Mouse (Mus musculus) limb, embryonic 12.5 days (tissue): ENCODE results near the gene Morc3. TPM values are rescaled to one million over a fixed set of nuclear protein-coding genes. Genes with fewer than 3 reads are reported as not detected.

Source experiments
- ATAC-seq: fragments of 200-750 bp; cut with Nextera tagmentation; 2 replicates; pipeline ENCODE4 v1.8.0; 2017; ENCODE audit warnings: low read depth, moderate TSS enrichment; ENCODE audit not compliant: insufficient number of reproducible peaks, insufficient read depth, low FRiP score, low TSS enrichment
- H3K27ac ChIP-seq: fragments of 300-500 bp; sonication (generic); 2 replicates; pipeline ENCODE4 v1.5.1; 2016; ENCODE audit warnings: mild to moderate bottlenecking, moderate library complexity
- H3K27me3 ChIP-seq: fragments of 300-500 bp; sonication (generic); 2 replicates; pipeline ENCODE4 v1.6.1; 2016; ENCODE audit warnings: mild to moderate bottlenecking, moderate library complexity
- H3K36me3 ChIP-seq: fragments of 300-500 bp; sonication (generic); 2 replicates; pipeline ENCODE4 v1.6.1; 2016; ENCODE audit warnings: mild to moderate bottlenecking, moderate library complexity
- H3K4me1 ChIP-seq: fragments of 300-500 bp; sonication (generic); replicated peaks from 2 replicates; pipeline ENCODE4 v1.6.1; 2016
- H3K4me2 ChIP-seq: fragments of 300-500 bp; sonication (generic); 2 replicates; pipeline ENCODE4 v1.6.1; 2016; ENCODE audit warnings: mild to moderate bottlenecking, moderate library complexity
- H3K4me3 ChIP-seq: fragments of 300-500 bp; sonication (generic); replicated peaks from 2 replicates; pipeline ENCODE4 v1.5.1; 2016; ENCODE audit warnings: mild to moderate bottlenecking
- H3K9ac ChIP-seq: fragments of 300-500 bp; sonication (generic); replicated peaks from 2 replicates; pipeline ENCODE4 v1.6.1; 2016; ENCODE audit warnings: mild to moderate bottlenecking, moderate library complexity
- H3K9me3 ChIP-seq: fragments of 300-500 bp; sonication (generic); 2 replicates; pipeline ENCODE4 v1.6.1; 2016; ENCODE audit warnings: mild to moderate bottlenecking, moderate library complexity
- WGBS: fragments of 180-500 bp; shearing (Covaris S2); methylation state at CpG from one replicate; pipeline ENCODE4 v1.1.7; 2016; 5-methylcytosine and 5-hydroxymethylcytosine counted together
- polyA plus RNA-seq: library from polyadenylated mRNA; unstranded; fragments of >200 nt; fragmentation: Nextera tagmentation; extraction: Ambion mirVana; gene quantifications from 2 replicates; pipeline ENCODE4 v1.2.1, GENCODE M21; 2016

Morc3 gene
- polyA plus RNA-seq, 1 experiment from 2014 or later: 42.0 TPM

GRCm38 (mm10) chr16:93830916-93831315, 1.0 kb upstream of the Morc3 start:
- Histone ChIP-seq H3K9ac (no peak overlapping the region), H3K36me3 (0 out of 2 replicates have a peak, but pooled peaks cover 4% of the 10 kb centered on the region), H3K27ac (no peak overlapping the region), H3K4me3 (no peak overlapping the region), H3K27me3 (peaks cover 2% of the 10 kb centered on the region; the same call in 1 of the 2 replicates), H3K9me3 (peaks cover 7% of the 10 kb centered on the region; the same call in 1 of the 2 replicates), H3K4me1 (peaks cover 18% of the 10 kb centered on the region), H3K4me2 (no peak overlapping the region)
- WGBS: 68% methylated on average over 5 of the region's 5 CpGs
- no peak for ATAC-seq

GRCm38 (mm10) chr16:93832451-93833276, 743 bp downstream of the Morc3 start:
- Histone ChIP-seq H3K27ac (peak overlapping the region; percentile 97), H3K4me3 (peak overlapping the region; percentile 97), H3K4me2 (peak overlapping the region; percentile 80), H3K27me3 (no peaks in the 10 kb centered on the region), H3K4me1 (peaks cover 18% of the 10 kb centered on the region), H3K9me3 (peaks cover 7% of the 10 kb centered on the region; the same call in 1 of the 2 replicates), H3K9ac (peak overlapping the region; percentile 96), H3K36me3 (0 out of 2 replicates have a peak, but pooled peaks cover 4% of the 10 kb centered on the region)
- peak; percentile 48 for ATAC-seq
- WGBS: under 1% methylated on average over 62 of the region's 69 CpGs

DNA sequence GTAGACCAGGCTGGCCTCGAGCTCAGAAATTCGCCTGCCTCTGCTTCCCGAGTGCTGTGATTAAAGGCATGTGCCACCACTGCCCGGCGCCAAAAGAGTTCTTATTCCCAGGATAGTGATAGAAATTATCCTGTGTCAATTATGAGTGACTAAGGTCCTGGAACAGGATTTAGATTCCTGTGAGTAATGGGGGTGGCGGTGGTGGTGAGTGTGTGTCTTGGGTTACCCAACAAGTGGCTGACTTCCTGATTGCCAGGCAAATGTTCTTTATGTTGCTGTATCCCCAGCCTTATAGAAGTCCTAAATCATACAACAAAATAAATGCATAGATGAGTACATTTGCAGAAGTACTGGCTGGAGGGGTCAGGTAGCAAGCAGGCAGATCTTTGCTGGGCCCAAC, 1.6 kb downstream of the Morc3 start:
- H3K9me3 ChIP-seq: no peaks in the 10 kb centered on the region
- whole genome bisulfite sequencing: 96% methylated on average over 6 of the region's 6 CpGs
- no peak for ATAC-seq

DNA sequence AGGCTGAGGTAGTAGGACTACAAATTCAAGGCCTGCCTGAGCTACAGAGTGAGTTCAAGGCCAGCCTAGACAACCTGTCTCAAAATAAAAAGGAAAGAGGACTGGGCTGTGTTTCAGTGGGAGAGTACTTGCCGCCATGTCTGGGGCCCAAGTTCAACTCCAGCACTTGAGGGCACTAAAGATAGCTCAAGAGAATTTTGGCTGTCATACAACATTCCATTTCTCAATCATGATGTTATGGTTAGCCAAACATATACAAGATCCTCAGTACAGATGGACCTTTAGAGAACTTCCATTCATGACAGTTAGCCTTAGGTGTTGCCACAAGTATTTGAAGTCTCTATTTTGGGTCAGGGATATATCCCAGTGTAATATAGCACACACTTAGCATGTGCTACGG, 2.2 kb downstream of the Morc3 start:
- 95% methylated on average over 2 of the region's 2 CpGs for WGBS
- H3K27ac ChIP-seq: no peak overlapping the region
- H3K4me3 ChIP-seq: no peak overlapping the region
- H3K9ac ChIP-seq: no peak overlapping the region
- no peaks in the 10 kb centered on the region for H3K9me3 ChIP-seq
- H3K27me3 ChIP-seq: no peaks in the 10 kb centered on the region
- peaks cover 7% of the 10 kb centered on the region; the same call in 1 of the 2 replicates for H3K36me3 ChIP-seq
- ATAC-seq: no peak
- H3K4me2 ChIP-seq: no peak overlapping the region
- H3K4me1 ChIP-seq: peaks cover 18% of the 10 kb centered on the region

More for the DNA sequence above, 1.6 kb downstream of the Morc3 start:
- Histone ChIP-seq H3K36me3 (peaks cover 4% of the 10 kb centered on the region; the same call in 1 of the 2 replicates), H3K27ac (no peak overlapping the region), H3K4me2 (peak overlapping the region; percentile 80), H3K27me3 (no peaks in the 10 kb centered on the region), H3K4me1 (peaks cover 18% of the 10 kb centered on the region), H3K4me3 (peak overlapping the region; percentile 97), H3K9ac (no peak overlapping the region)

- no peak for ATAC-seq
- 98% methylated on average over 1 of the region's 1 CpGs for WGBS
- Histone ChIP-seq H3K27ac (no peak overlapping the region), H3K9ac (no peak overlapping the region), H3K4me3 (no peak overlapping the region), H3K36me3 (peaks cover 12% of the 10 kb centered on the region; the same call in 1 of the 2 replicates), H3K9me3 (no peaks in the 10 kb centered on the region; the same call in 1 of the 2 replicates), H3K4me1 (peaks cover 7% of the 10 kb centered on the region), H3K27me3 (no peaks in the 10 kb centered on the region), H3K4me2 (no peak overlapping the region)
Measured at GRCm38 (mm10) chr16:93839049-93839448, 7.1 kb downstream of the Morc3 start.

DNA sequence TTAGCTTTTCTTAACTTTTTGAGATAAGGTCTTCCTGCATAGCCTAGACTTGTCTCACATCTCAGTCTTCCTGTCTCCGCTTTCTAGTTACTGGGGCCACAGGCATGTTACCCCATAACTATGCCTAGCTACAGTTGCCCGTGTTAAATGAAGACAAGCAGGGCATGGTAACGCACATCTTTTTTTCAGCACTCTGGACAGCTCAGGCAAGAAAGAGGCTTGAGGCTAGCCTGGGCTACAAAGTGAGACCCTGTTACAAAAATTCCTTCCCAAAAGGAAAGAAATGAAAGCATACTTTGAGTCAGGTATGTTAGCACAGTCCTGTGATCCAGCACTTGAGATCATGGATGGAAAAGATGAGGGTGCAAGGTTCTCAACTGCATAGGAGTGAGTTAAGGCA, 18.6 kb downstream of the Morc3 start:
- ATAC-seq: no peak
- no peaks in the 10 kb centered on the region for H3K9me3 ChIP-seq
- H3K4me3 ChIP-seq: no peak overlapping the region
- H3K27me3 ChIP-seq: no peaks in the 10 kb centered on the region
- no peaks in the 10 kb centered on the region for H3K4me1 ChIP-seq
- H3K4me2 ChIP-seq: no peak overlapping the region
- peaks cover 95% of the 10 kb centered on the region for H3K36me3 ChIP-seq
- H3K27ac ChIP-seq: no peak overlapping the region
- 91% methylated on average over 3 of the region's 3 CpGs for whole genome bisulfite sequencing
- H3K9ac ChIP-seq: no peak overlapping the region

- Histone ChIP-seq H3K9ac (no peak overlapping the region), H3K36me3 (peaks cover 84% of the 10 kb centered on the region), H3K27me3 (no peaks in the 10 kb centered on the region), H3K4me1 (no peaks in the 10 kb centered on the region), H3K9me3 (no peaks in the 10 kb centered on the region), H3K27ac (no peak overlapping the region), H3K4me2 (no peak overlapping the region), H3K4me3 (no peak overlapping the region)
- 86% methylated on average over 4 of the region's 4 CpGs for WGBS
- no peak for ATAC-seq
Measured at GRCm38 (mm10) chr16:93859967-93860366, 28.0 kb downstream of the Morc3 start.

GRCm38 (mm10) chr16:93860686-93861085, 28.8 kb downstream of the Morc3 start:
- Histone ChIP-seq H3K9ac (no peak overlapping the region), H3K4me3 (no peak overlapping the region), H3K9me3 (no peaks in the 10 kb centered on the region), H3K27me3 (no peaks in the 10 kb centered on the region), H3K27ac (no peak overlapping the region), H3K36me3 (peaks cover 84% of the 10 kb centered on the region), H3K4me2 (no peak overlapping the region), H3K4me1 (no peaks in the 10 kb centered on the region)
- no peak for ATAC-seq

DNA sequence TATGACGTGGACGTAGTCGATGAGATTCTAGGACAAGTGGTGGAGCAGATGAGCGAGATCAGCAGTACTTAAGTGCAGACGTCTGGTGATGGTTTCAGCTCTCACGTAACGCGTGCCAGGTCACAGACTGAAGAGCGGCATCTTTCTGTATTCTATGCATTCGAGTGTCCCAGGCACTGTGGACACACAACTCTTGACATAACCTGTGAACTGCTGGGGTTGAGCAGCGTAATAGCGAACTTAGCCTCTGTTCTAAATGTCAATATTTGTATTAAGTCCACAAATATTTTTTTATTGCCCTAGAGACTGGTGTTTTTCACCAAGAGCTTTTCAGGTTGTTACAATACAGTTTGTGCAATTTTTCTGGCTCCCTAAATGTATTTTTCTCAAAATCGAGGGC, 42.9 kb downstream of the Morc3 start:
- Histone ChIP-seq H3K27ac (no peak overlapping the region), H3K27me3 (no peaks in the 10 kb centered on the region), H3K36me3 (peaks cover 77% of the 10 kb centered on the region), H3K4me2 (no peak overlapping the region), H3K9me3 (no peaks in the 10 kb centered on the region), H3K9ac (no peak overlapping the region), H3K4me3 (no peak overlapping the region), H3K4me1 (no peaks in the 10 kb centered on the region)
- no peak for ATAC-seq
- 94% methylated on average over 13 of the region's 13 CpGs for WGBS

- H3K4me1 ChIP-seq: no peaks in the 10 kb centered on the region
- no peak overlapping the region for H3K9ac ChIP-seq
- H3K4me2 ChIP-seq: no peak overlapping the region
- 91% methylated on average over 6 of the region's 6 CpGs for WGBS
- ATAC-seq: no peak
- no peak overlapping the region for H3K4me3 ChIP-seq
- no peaks in the 10 kb centered on the region for H3K9me3 ChIP-seq
- no peak overlapping the region for H3K27ac ChIP-seq
- no peaks in the 10 kb centered on the region for H3K27me3 ChIP-seq
- H3K36me3 ChIP-seq: peaks cover 48% of the 10 kb centered on the region
Measured at GRCm38 (mm10) chr16:93877612-93878380, 45.9 kb downstream of the Morc3 start.

DNA sequence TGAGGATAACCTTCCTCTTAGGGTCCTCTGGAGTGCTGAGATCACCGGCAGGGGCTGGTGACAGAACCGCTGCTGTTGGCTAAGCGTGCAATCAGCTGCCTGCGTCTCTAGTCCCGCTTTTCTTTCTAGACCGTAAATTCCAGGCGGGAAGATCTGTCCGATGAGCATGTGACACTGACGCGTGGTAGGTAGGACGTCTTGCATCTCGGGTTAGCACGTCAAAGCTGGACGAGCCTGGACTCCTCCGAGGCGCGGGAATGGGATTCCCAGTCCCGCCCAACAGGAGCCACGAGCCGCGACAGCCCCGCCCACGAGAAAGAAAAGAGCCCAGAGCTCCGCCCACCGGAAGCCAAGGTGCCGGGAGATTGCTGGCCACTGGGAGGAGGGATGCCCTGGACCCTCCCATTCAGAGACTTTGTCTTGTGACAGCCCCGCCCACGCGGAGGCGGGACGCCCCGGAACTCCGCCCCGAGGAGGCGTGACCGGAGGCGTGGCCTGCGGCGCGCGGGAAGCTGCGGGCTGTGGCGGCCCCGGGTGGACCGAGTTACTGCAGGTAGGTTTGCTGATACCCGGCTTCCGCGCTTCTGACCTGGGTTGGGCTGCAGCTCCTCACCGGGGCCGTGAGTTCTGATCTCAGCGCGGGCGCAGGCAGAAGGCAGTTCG, 51.6 kb downstream of the Morc3 start, which contains the start of gene Chaf1b:
Gene Chaf1b, plus strand, starts transcription at position 479 of the 663 bp plus-strand sequence.
- Histone ChIP-seq H3K9ac (peak within 1 kb of the TSS; percentile 78), H3K4me2 (peak within 1 kb of the TSS; percentile 78), H3K27ac (peak within 1 kb of the TSS; percentile 69), H3K4me1 (peaks cover 20% of the 10 kb centered on the region), H3K27me3 (no peaks in the 10 kb centered on the region), H3K9me3 (no peaks in the 10 kb centered on the region), H3K36me3 (peaks cover 27% of the 10 kb centered on the region), H3K4me3 (peak within 1 kb of the TSS; percentile 86)
- peak; percentile 94 for ATAC-seq
- under 1% methylated on average over 51 of the region's 54 CpGs for WGBS
